Mouse (Mus musculus) hindbrain, embryonic 14.5 days (tissue): Measurements from ENCODE around the gene Rplp2. TPM values are rescaled to one million over a fixed set of nuclear protein-coding genes. Genes with fewer than 3 reads are reported as not detected.

ENCODE experiments used
- ATAC-seq: fragments of 200-750 bp; cut with Nextera tagmentation; 2 replicates; pipeline ENCODE4 v1.8.0; 2017; ENCODE audit warnings: moderate number of reproducible peaks, mild to moderate bottlenecking, moderate TSS enrichment, moderate library complexity; ENCODE audit not compliant: low FRiP score
- DNase-seq: peaks from one replicate; pipeline ENCODE4 v3.0.0-alpha.2; 2015; ENCODE audit warnings: low spot score
- H3K27ac ChIP-seq: fragments of 300-500 bp; sonication (generic); 2 replicates; pipeline ENCODE4 v1.5.1; 2014; ENCODE audit warnings: mild to moderate bottlenecking, moderate library complexity
- H3K27me3 ChIP-seq: fragments of 300-500 bp; sonication (generic); 2 replicates; pipeline ENCODE4 v1.6.1; 2014; ENCODE audit warnings: mild to moderate bottlenecking, low read length, mixed read lengths; ENCODE audit not compliant: control insufficient read depth, insufficient read depth
- H3K36me3 ChIP-seq: fragments of 300-500 bp; sonication (generic); replicated peaks from 2 replicates; pipeline ENCODE4 v1.6.1; 2014; ENCODE audit not compliant: control insufficient read depth, insufficient read depth
- H3K4me1 ChIP-seq: fragments of 300-500 bp; sonication (generic); replicated peaks from 2 replicates; pipeline ENCODE4 v1.6.1; 2014; ENCODE audit warnings: antibody characterized with exemption, low read length, mixed read lengths; ENCODE audit not compliant: control insufficient read depth, insufficient read depth
- H3K4me2 ChIP-seq: fragments of 300-500 bp; sonication (generic); replicated peaks from 2 replicates; pipeline ENCODE4 v1.6.1; 2014; ENCODE audit warnings: mild to moderate bottlenecking, moderate library complexity
- H3K4me3 ChIP-seq: fragments of 300-500 bp; sonication (generic); replicated peaks from 2 replicates; pipeline ENCODE4 v1.5.1; 2014; ENCODE audit warnings: mild to moderate bottlenecking, low read length
- H3K9ac ChIP-seq: fragments of 300-500 bp; sonication (generic); 2 replicates; pipeline ENCODE4 v1.6.1; 2014
- H3K9me3 ChIP-seq: fragments of 300-500 bp; sonication (generic); 2 replicates; pipeline ENCODE4 v1.6.1; 2016; ENCODE audit warnings: low read length; ENCODE audit not compliant: control insufficient read depth
- WGBS: fragments of 180-500 bp; shearing (Covaris S2); extraction: QIAGEN DNeasy Blood & Tissue Kit; methylation state at CpG from one replicate; pipeline ENCODE4 v1.1.7; 2014; 5-methylcytosine and 5-hydroxymethylcytosine counted together
- polyA plus RNA-seq: library from polyadenylated mRNA; unstranded; fragments of >200 nt; fragmentation: Nextera tagmentation; extraction: Ambion mirVana; gene quantifications from 2 replicates; pipeline ENCODE4 v1.2.1, GENCODE M21; 2014

Gene Rplp2
- polyA plus RNA-seq, 1 experiment from 2014 or later: 782 TPM

DNA sequence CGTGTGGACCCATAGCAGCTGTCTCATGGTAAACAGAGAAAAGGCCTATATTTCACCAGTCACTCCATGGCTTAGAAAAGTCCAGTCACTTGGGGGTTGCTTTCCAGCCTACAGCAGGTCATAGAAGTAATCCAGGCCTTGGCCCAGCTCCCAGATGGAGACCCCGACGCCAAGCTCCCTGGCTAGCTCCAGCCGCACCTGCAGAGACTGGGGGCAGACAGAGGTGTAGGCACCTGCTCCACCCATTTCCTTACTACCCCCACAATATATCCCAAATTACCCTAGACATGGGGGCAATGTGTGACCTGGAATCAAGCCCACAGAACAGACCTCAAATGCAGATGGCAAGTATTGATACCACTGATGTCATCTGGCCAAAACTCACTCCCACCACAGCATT, 48.8 kb downstream of the Rplp2 start:
- no peak overlapping the region for H3K4me3 ChIP-seq
- H3K9ac ChIP-seq: no peak overlapping the region
- ATAC-seq: no peak
- no peaks in the 10 kb centered on the region for H3K27me3 ChIP-seq
- no peaks in the 10 kb centered on the region for H3K4me1 ChIP-seq
- peaks cover 66% of the 10 kb centered on the region for H3K36me3 ChIP-seq
- no peak overlapping the region for H3K4me2 ChIP-seq
- no peak overlapping the region for H3K27ac ChIP-seq
- 89% methylated on average over 4 of the region's 4 CpGs for WGBS
- H3K9me3 ChIP-seq: no peaks in the 10 kb centered on the region
- no peak for DNase-seq

DNA sequence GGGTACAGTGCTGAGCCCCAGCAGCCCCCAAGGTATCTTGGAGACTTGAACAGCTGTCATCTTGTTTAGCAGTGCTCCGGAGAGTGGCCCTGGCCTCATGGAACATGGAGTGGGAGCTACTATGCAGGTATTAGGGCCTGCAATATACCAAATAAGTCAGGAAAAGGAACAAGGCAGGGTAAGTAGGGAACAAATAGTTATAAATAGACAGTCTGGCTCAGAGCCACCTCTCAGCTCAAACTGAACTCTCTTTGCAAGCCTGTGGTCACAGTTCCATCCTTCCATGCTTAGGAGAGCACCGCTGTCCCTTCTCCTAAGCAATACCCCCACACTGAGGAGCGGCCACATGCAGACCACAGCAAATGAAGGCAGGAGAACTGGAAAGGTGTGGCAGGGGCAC, 50.4 kb downstream of the Rplp2 start:
- H3K4me1 ChIP-seq: no peaks in the 10 kb centered on the region
- 94% methylated on average over 3 of the region's 3 CpGs for WGBS
- no peaks in the 10 kb centered on the region for H3K27me3 ChIP-seq
- no peak overlapping the region for H3K9ac ChIP-seq
- no peak overlapping the region for H3K27ac ChIP-seq
- no peaks in the 10 kb centered on the region for H3K9me3 ChIP-seq
- DNase-seq (no peak), ATAC-seq (no peak)
- H3K36me3 ChIP-seq: peaks cover 57% of the 10 kb centered on the region
- no peak overlapping the region for H3K4me2 ChIP-seq
- H3K4me3 ChIP-seq: no peak overlapping the region

Other genes starting within 250 kb of the Rplp2 start
- gene Lmntd2, start 233.3 kb upstream of the Rplp2 start, polyA plus RNA-seq: 0.20 and 0.66 TPM in 2 replicates
- gene Rassf7, start 231.5 kb upstream of the Rplp2 start, polyA plus RNA-seq: 20.2 and 23.5 TPM in 2 replicates
- gene Phrf1, start 218.6 kb upstream of the Rplp2 start, polyA plus RNA-seq: 61.8 and 63.5 TPM in 2 replicates
- gene Irf7, start 180.9 kb upstream of the Rplp2 start, polyA plus RNA-seq: 1.4 and 1.6 TPM in 2 replicates
- gene Cdhr5, start 170.6 kb upstream of the Rplp2 start, polyA plus RNA-seq: not detected in 2 replicates
- 3.2 and 4.1 TPM in 2 replicates for gene Sct, start 168.2 kb upstream of the Rplp2 start, polyA plus RNA-seq
- gene Drd4, start 155.4 kb upstream of the Rplp2 start, polyA plus RNA-seq: 0.65 and 0.88 TPM in 2 replicates
- 187 TPM in 2 replicates for gene Deaf1, start 119.7 kb upstream of the Rplp2 start, polyA plus RNA-seq
- 24.7 and 32.6 TPM in 2 replicates for gene Tmem80, start 119.6 kb upstream of the Rplp2 start, polyA plus RNA-seq
- gene Eps8l2, start 108.5 kb upstream of the Rplp2 start, polyA plus RNA-seq: 0.98 and 1.2 TPM in 2 replicates
- 271 and 278 TPM in 2 replicates for gene Taldo1, start 55.2 kb upstream of the Rplp2 start, polyA plus RNA-seq
- 36.9 and 43.4 TPM in 2 replicates for gene Gatd1, start 33.2 kb upstream of the Rplp2 start, polyA plus RNA-seq
- 46.9 and 50.3 TPM in 2 replicates for gene Cend1, start 17.9 kb upstream of the Rplp2 start, polyA plus RNA-seq
- gene Slc25a22, start 9.5 kb upstream of the Rplp2 start, polyA plus RNA-seq: 73.0 and 81.4 TPM in 2 replicates
- 3.1 and 4.2 TPM in 2 replicates for gene Pidd1, start 3.3 kb upstream of the Rplp2 start, polyA plus RNA-seq
- 15.3 and 18.4 TPM in 2 replicates for gene Pnpla2, start 7.8 kb downstream of the Rplp2 start, polyA plus RNA-seq
- 3.7 and 8.1 TPM in 2 replicates for gene Cracr2b, start 13.7 kb downstream of the Rplp2 start, polyA plus RNA-seq
- gene Cd151, start 20.0 kb downstream of the Rplp2 start, polyA plus RNA-seq: 47.0 and 50.4 TPM in 2 replicates
- 81.9 and 93.0 TPM in 2 replicates for gene Polr2l, start 27.8 kb downstream of the Rplp2 start, polyA plus RNA-seq
- 61.0 and 62.2 TPM in 2 replicates for gene Tspan4, start 27.9 kb downstream of the Rplp2 start, polyA plus RNA-seq
- 45.5 and 47.8 TPM in 2 replicates for gene Chid1, start 92.5 kb downstream of the Rplp2 start, polyA plus RNA-seq
- gene Ap2a2, start 114.8 kb downstream of the Rplp2 start, polyA plus RNA-seq: 104 TPM in 2 replicates
- 0.18 and 0.33 TPM in 2 replicates for gene Muc6, start 207.9 kb downstream of the Rplp2 start, polyA plus RNA-seq
- 0.36 and 0.72 TPM in 2 replicates for gene Muc2, start 243.0 kb downstream of the Rplp2 start, polyA plus RNA-seq